9 mouse cellular contexts compared by ENCODE assay signal in genomic region chr14:62798608-62799101, GRCm38 (mm10). TPM values are rescaled to one million over a fixed set of nuclear protein-coding genes. Genes with fewer than 3 reads are reported as not detected.
A peak's percentile ranks its signal among the peaks of the same experiment; 100 is the strongest.
DNase-seq lines count a peak whose midpoint lies in the region; ATAC-seq and TF ChIP-seq lines count a peak whose summit lies in the region.
"Had no signal": no experiment of that assay in that cellular context is flagged by ENCODE, and none has a peak within 500 bp of the region (broad histone marks: within the 10 kb centered on the region; RNA-seq: fewer than 3 reads in every experiment).

No protein-coding gene starts in this region.

- H3K4me1 ChIP-seq in liver, embryonic 12.5 days, result no peaks in the 10 kb centered on the region
- H3K4me1 ChIP-seq in liver, postnatal 0 days (ENCODE audit: insufficient read depth), result no peaks in the 10 kb centered on the region
- H3K4me1 ChIP-seq in intestine, embryonic 15.5 days (replicated peaks), result 0 out of 2 replicates have a peak, but pooled peaks cover 3% of the 10 kb centered on the region

- no peak for ATAC-seq in liver, embryonic 12.5 days
- ATAC-seq in liver, postnatal 0 days, result no peak
- peak; percentile 70 for ATAC-seq in intestine, embryonic 15.5 days

- TF ChIP-seq CTCF in liver, postnatal 0 days (IDR thresholded peaks at IDR 0.05; ENCODE audit: low read depth), result no peak

- WGBS in liver, embryonic 12.5 days (ENCODE audit: insufficient replicate concordance), result 25% methylated on average over 4 of the region's 4 CpGs
- WGBS in liver, postnatal 0 days (ENCODE audit: insufficient replicate concordance), result 16% methylated on average over 4 of the region's 4 CpGs
- WGBS in intestine, embryonic 15.5 days, result 5% methylated on average over 4 of the region's 4 CpGs

- no peaks in the 10 kb centered on the region for H3K36me3 ChIP-seq in liver, embryonic 12.5 days
- no peaks in the 10 kb centered on the region for H3K36me3 ChIP-seq in liver, postnatal 0 days (replicated peaks; ENCODE audit: insufficient read depth, low read length)
- no peaks in the 10 kb centered on the region for H3K36me3 ChIP-seq in intestine, embryonic 15.5 days

- H3K9me3 ChIP-seq in liver, embryonic 12.5 days (replicated peaks), result no peaks in the 10 kb centered on the region
- no peaks in the 10 kb centered on the region for H3K9me3 ChIP-seq in liver, postnatal 0 days (ENCODE audit: low read length)
- no peaks in the 10 kb centered on the region for H3K9me3 ChIP-seq in intestine, embryonic 15.5 days

- DNase-seq in liver, postnatal 0 days, result no peak
- DNase-seq in ZHBTc4 (ENCODE audit: low read depth, low spot score), result peak; percentile 21
- DNase-seq in naive thymus-derived CD4-positive, alpha-beta T cell, adult 2 months (ENCODE audit: low read depth), result peak; percentile 34
- no peak for DNase-seq in right cerebral cortex, adult 2 months (ENCODE audit: low spot score in 2 of 2)
- no peak for DNase-seq in urinary bladder, postnatal 4 days (ENCODE audit: low spot score in 2 of 2)
- no peak for DNase-seq in layer of hippocampus, adult 9-10 months (ENCODE audit: low spot score)
- DNase-seq: cerebellum, adult 11-12 months had no signal

- H3K4me2 ChIP-seq in liver, embryonic 12.5 days, result peak overlapping the region; percentile 17
- H3K4me2 ChIP-seq in liver, postnatal 0 days (ENCODE audit: low read depth, low read length), result no peak overlapping the region
- H3K4me2 ChIP-seq in intestine, embryonic 15.5 days (replicated peaks), result peak overlapping the region; percentile 48

- no peak for TF ChIP-seq EP300 in liver, postnatal 0 days (IDR thresholded peaks at IDR 0.05; ENCODE audit: low read depth)

- no peak overlapping the region for H3K9ac ChIP-seq in liver, embryonic 12.5 days
- H3K9ac ChIP-seq in liver, postnatal 0 days (replicated peaks), result no peak overlapping the region
- H3K9ac ChIP-seq in intestine, embryonic 15.5 days, result no peak overlapping the region

- no peak overlapping the region for H3K4me3 ChIP-seq in liver, embryonic 12.5 days
- no peak overlapping the region for H3K4me3 ChIP-seq in liver, postnatal 0 days (ENCODE audit: low read depth, low read length)
- H3K4me3 ChIP-seq in intestine, embryonic 15.5 days (replicated peaks), result no peak overlapping the region

- H3K27ac ChIP-seq in liver, embryonic 12.5 days, result no peak overlapping the region
- H3K27ac ChIP-seq in liver, postnatal 0 days (ENCODE audit: low read depth), result no peak overlapping the region
- H3K27ac ChIP-seq in intestine, embryonic 15.5 days, result no peak overlapping the region

- peaks cover 18% of the 10 kb centered on the region; the same call in 1 of the 2 replicates for H3K27me3 ChIP-seq in liver, embryonic 12.5 days (replicated peaks)
- H3K27me3 ChIP-seq in liver, postnatal 0 days (ENCODE audit: insufficient read depth, low read length), result no peaks in the 10 kb centered on the region
- no peaks in the 10 kb centered on the region for H3K27me3 ChIP-seq in intestine, embryonic 15.5 days (replicated peaks)

RNA-seq across cellular contexts. Expression of gene Ints6, which starts 37.7 kb away (rescaled TPM):
- polyA plus RNA-seq in liver, embryonic 12.5 days (2016; fragmentation: Nextera tagmentation; extraction: Ambion mirVana), result 21.8 and 26.9 TPM in 2 replicates
- polyA plus RNA-seq in liver, postnatal 0 days (2015; fragmentation: Nextera tagmentation; extraction: Ambion mirVana), result 6.7 and 8.2 TPM in 2 replicates
- 20.2 and 20.3 TPM in 2 replicates for polyA plus RNA-seq in intestine, embryonic 15.5 days (2015; fragmentation: Nextera tagmentation; extraction: Ambion mirVana)

RNA-seq across cellular contexts. Expression of gene Wdfy2, which starts 38.8 kb away (rescaled TPM):
- polyA plus RNA-seq in liver, embryonic 12.5 days (2016; fragmentation: Nextera tagmentation; extraction: Ambion mirVana), result 3.4 and 3.6 TPM in 2 replicates
- 1.7 and 2.0 TPM in 2 replicates for polyA plus RNA-seq in liver, postnatal 0 days (2015; fragmentation: Nextera tagmentation; extraction: Ambion mirVana)
- 4.0 and 4.2 TPM in 2 replicates for polyA plus RNA-seq in intestine, embryonic 15.5 days (2015; fragmentation: Nextera tagmentation; extraction: Ambion mirVana)

Comparison
In these comparisons a context has a peak if more than half of its experiments do, and no peak if none do; other contexts are left out.
1. DNase-seq: peak in ZHBTc4 (single experiment) and naive thymus-derived CD4-positive, alpha-beta T cell, adult 2 months (single experiment); none in liver, postnatal 0 days (single experiment), right cerebral cortex, adult 2 months (0 of 2), urinary bladder, postnatal 4 days (0 of 2) and layer of hippocampus, adult 9-10 months (single experiment).